Mouse (Mus musculus): ENCODE measurements around the gene Ambra1.
A peak's percentile ranks its signal among the peaks of the same experiment; 100 is the strongest.

The Ambra1 gene

DNA sequence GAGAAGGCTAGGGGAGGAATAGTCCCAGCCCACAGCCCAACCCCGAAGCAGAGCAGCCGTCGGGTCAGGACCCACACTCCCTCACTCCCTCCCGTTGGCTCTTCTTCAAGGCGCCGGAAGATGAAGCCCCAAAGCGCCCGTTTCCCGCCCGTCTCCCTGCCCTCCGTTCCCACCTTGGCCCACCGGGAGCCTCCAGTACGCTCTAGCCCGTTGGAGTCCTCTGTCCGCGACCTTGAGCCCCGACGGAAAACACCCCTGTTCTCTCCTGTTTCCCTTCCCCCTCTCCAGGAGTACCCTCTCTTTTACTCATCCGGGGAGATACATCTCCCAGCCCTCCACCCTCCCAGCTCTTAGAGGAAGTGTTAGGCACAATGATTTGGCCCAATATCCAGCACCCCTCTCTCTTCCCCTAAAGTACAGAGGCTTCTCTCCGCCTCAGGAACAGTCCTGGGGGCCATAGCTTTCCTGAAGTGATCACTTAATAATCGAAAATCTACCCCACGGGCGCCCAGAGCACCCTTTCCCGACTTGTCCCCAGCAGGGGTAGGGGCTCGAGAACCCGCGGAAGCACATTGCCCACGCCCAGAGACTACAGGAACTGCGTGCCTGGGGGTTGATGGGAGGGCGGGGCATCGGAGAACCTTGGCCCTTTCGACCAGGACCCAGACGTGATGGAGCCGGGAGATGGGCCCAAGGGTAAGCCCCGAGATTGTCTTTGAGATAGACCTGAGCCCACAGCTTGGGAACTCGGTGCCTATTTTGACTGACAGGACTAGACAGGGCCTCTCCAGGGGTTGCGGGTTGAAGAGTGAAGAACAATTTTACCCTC is 192.9 kb downstream of the Ambra1 start:
- DNase-seq: no peak

DNA sequence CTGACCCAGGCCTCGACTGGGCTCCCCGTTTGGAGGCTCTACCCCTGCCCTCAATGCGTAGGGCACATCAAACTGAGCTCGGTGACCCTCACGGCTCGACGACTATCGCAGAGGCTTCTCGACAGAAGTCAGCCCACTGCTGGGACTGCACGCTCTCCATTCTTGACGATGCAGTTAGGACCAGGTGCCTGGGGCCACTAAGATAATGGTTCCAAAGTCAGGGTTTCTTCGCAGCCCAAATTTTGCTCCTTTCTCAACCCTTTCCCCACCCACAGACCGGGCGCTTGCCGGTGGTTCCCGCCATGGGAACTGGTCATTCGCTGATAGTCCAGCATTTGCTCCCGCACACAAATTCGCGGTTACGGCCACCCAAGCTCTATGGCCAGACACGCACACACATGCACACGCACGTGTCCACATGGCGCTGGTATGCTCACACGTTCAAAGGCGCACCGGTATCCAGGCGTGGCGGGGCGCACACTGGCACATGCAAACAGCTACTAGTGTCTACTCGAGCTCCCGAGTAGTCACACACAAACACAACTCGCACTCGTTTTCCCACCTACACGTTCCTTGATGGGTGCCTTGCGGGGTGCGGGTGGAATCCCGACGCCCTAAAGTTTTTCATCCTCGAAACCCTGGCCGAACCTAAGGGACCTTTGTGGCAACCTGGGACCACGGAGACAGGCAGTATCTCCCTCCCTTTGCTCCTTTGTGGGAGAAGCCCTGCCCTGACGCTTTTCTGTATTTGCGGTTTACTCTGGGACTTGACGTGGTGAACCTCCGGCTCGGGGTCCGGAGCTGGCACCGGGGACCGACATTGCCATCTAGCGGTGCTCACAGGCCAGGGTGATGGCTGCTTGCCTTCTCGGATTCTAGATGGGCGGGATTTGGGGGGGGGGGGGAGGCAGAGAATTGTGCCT is 193.7 kb downstream of the Ambra1 start:
- DNase-seq: peak; percentile 77

DNA sequence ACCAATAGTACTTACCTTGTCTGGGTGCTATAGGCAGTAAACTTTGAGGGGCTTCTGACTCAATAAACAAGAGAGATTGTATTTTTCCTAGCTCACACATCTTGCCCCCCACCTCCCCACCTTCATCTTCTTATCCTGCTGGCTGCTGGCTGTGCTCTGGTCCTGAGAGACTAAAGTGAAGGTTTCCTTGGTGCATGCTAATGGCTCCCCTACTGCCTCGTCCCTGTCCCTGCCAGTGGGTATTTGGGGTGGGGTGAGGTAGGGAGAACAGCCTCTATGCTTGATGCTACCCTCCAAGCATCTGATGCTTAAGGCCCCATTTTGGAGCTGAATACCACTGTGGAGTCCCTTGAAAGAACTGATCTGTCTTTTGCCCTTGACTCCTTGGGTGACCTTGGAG is 194.8 kb downstream of the Ambra1 start:
- DNase-seq: no peak

DNA sequence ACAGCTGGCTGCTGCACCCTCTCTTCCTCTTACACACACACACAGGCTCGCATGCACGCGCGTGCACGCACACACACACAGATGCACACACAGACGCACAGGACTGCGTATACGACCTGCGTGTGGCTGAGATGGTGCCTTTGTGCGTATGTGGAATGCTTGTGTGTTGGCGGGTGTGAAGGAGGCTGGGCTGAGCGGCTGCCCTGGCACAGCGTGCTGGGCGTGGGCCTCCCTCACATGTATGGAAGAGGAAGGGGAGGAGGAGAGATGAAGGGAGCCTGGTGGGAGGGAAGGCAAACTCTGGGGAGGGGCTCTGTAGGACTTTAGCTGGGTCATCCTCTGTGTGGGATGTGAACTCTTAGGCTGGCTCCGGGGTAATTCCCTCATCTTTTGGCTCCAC is 195.5 kb downstream of the Ambra1 start:
- DNase-seq: no peak

DNA sequence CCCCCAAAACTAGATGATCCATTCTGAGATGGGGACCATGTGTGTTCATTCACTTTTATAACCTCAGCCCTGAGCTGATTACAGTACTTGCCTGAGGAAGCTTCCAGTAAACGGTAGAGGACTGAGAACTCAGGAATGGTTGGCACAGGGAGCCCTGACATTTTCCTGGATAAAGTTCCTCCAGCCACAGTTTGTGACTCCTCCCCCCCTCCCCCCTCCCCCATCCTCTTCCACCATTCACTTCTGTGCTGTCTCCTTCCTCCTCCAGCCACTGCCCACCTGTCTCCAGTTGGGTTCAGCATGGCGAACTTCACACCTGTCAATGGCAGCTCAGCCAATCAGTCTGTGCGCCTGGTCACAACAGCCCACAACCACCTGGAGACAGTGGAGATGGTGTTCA is 197.0 kb downstream of the Ambra1 start, which contains the start of gene Chrm4:
Gene Chrm4, plus strand, starts transcription at position 301 of the 400 bp plus-strand sequence.
- DNase-seq: no peak

DNA sequence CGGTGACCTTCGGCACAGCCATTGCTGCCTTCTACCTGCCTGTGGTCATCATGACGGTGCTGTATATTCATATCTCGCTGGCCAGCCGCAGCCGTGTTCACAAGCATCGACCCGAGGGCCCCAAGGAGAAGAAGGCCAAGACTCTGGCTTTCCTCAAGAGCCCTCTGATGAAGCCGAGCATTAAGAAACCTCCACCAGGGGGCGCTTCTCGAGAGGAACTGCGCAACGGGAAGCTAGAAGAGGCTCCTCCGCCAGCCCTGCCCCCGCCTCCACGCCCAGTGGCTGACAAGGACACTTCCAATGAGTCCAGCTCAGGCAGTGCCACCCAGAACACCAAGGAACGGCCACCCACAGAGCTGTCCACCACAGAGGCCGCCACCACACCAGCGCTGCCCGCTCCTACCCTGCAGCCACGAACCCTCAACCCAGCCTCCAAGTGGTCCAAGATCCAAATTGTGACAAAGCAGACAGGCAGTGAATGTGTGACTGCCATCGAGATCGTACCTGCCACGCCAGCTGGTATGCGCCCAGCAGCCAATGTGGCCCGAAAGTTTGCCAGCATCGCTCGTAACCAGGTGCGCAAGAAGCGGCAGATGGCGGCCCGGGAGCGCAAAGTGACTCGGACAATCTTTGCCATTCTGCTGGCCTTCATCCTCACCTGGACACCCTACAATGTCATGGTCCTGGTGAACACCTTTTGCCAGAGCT is 198.0 kb downstream of the Ambra1 start:
- DNase-seq: peak; percentile 91

DNA sequence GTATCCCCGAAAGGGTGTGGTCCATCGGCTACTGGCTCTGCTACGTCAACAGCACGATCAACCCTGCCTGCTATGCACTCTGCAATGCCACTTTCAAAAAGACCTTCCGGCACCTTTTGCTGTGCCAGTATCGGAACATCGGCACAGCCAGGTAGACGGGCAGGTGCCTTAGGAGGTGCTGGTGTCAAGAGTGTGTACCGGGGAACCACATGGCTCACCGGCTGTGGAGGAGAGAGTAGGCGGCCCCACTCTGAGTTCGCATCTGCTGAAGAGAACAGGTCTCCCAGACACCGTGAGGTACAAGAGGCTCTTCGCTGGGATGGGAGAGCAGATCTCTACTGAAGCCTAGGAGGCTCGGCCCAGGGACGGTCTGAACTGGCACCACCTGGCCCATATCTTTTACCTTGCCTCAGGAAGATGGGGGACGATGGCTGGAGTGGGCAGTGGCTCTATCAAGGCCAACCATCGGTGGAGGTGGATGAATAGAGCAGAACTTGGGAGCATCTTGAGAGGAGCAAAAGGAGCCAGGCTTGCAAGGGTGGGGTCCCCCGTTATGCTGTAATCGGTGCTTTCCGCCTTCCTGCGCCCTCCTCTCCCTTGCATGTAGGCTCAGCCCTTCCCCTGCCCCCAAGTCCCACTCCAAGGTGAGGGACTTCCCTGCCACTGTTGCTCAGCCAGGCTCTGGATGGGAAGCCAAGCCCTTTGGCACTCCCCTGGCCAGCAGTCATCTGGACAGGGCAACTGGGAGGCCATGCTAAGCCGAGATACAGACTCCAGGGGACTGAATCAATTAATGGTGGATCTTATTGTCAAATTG is 198.8 kb downstream of the Ambra1 start:
- no peak for DNase-seq

DNA sequence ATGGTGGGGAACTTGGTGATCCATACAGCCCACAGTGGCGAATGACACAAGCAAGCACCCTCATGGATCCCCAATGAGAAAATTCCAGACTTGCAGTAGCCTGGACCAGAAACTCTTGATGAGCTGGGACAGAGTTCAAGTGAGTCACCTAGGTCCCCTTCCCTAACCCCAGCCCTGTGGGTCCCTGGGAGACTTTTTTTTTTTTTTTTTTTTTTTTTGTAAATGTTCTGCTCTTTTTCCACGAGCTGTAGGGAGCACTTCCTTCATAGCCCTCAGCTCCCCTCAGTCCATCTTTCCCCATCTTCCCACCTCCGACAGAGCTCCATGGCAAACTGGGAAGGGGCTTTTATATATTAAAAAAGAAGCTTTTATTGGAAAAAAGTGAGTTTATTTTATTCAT is 199.5 kb downstream of the Ambra1 start:
- no peak for DNase-seq

DNA sequence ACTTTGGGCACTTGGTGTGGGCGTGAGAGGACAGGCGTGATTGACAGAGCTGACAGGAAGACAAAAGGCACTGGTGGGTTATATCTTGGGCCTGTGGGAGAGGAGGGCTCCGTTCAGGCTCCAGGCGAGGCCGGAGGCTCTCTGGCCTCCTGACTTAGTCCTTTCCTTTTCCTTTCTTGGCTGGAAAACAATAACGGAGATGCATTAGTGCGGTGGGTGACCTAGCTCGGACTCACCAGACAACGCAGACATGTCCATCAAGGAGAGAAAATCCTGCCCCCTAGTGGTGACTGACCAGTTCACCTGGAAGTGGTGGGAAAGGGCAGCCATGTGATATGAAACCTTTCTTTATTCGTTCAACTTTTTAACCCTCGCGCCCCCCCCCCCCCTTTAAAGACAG is 200.0 kb downstream of the Ambra1 start:
- no peak for DNase-seq

DNA sequence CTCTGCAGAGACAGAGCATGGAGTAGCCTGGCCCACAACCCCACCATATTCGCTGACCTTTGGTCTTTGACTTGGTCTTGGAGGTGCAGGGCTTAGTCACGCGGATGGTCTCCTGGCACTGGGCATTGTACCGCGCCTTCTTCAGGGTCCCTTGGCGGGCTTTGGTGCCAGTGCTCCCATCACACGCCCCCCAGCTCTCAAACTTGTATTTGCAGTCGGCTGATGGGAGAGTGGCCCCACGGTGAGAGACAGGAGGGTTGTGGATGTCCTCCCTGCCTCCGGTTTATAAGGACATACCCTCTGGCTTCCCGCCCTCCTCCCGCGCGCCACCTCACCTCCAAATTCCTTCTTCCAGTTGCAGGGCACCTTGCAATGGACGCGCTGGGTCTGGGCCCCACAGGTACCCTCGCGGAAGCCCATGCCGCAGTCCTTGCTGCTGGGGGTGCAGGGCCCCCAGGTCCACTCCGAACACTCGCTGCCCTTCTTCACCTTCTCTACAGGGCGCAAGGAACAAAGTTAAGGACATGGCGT is 200.9 kb downstream of the Ambra1 start:
- DNase-seq: no peak

DNA sequence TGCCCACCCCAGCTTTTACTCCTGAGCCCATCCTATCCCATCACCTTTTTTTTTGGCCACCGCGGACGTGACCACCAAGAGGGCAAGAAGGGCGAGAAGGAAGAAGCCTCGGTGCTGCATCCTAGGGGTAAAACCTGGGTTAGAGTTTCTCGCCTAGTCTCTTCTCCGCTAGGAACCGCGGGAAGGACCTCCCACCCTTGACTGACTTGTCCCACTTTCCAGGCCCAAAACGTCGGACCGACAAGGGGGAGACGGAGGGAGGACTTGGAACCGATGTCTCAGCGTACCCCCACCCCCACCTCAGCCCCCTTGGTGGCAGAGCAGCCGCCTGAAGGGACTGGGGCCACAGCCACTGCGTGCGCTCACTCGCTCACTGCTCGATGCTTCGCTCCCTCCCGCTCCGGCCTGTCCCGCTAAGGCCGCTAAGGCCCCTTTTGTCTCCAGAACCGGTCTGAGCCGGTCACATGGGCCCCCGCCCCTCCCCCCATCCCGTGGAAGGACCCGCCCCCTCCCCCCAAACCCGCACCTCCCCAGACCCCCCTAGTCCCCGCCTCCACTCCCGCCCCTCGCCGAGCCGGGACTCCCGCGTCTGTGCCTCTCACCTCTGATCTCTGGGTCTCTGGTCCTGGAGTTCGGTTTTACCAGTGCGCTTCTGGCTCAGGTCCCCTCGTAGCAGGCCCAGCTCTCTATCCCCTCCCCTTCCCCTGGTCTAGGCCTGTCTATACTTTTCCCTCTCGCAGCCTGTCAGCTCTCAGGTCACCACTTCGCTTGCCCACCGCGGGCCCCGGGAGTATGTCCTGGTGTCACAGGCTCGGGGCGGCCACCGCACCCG is 201.6 kb downstream of the Ambra1 start:
- no peak for DNase-seq

DNA sequence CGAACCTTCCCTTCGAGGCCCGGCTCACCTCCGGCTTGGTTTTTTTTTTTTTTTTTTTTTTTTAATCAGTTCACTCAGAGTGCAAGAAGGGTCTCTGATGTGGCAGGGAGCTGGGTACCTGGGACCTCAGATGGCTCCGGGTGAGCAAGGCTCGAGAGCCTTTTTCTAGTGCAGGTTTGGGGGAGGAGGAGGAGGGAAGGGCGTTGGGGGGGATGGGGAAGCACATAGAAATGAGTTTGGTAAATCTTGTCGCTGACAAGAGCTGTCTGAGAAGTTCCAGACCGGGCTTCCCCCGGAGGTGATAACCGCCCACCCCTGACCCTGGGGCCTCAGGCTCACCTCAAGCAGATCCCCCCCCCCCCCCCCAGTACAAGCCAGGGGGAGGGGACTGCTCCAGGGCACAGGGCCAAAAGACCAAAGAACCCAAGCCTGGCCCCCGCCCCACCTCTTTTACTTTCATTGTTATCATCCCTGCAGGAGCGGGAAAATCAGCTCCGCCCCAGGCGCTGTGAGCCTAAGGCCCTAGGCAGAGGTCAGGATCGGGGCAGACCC is 202.3 kb downstream of the Ambra1 start, which contains the start of gene Mdk:
Gene Mdk, minus strand, starts transcription at position 138 of the 552 bp plus-strand sequence.
- DNase-seq: no peak

DNA sequence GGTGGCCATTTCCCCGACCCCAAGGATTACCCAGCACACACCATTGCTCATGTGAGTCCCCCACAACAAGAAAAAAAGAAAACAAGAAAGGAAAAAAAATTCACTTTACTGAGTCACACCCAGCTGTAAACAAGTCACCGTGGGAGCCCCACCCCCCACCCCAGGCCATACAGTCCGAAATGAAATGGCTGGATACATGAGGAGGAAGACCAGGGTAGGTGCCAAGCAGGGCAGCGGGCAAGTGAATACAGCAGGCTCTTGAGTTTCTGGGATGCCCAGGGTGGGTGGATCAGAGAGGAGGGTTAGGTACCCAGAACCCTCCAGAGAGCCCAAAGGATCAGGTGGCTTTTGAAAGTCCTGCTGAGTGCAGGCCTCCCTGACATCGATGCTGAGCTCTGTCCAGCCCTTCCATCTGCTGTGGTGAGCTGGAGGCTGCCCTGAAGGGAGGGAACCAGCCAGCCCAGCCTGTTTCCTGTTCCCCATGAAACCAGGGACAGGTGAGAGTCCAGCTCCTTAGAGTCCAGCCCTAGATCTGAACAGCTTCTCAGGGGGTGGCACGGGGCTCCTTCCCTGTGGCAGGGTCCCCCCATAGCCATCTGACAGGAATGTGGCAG is 202.9 kb downstream of the Ambra1 start:
- no peak for DNase-seq

DNA sequence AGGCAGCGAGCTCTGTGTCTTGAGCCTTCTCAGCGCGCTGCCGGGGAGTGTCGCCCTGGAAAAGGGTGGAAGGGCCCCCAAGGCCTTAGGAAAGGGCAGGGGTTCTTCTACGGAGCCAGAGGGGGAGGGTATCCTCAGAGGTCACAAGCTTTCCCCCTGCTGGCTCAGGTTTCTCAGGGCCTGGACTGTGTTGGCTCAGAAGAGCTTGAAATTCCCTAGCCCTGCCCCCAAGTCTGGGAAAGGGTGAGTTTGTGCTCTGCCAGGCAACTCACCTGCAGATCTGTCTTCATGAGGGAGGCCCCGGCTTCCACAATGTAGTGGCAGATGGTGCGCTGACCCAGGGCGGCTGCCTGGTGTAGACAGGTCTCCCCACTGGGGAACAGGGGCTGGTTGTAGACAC is 203.5 kb downstream of the Ambra1 start:
- no peak for DNase-seq

DNA sequence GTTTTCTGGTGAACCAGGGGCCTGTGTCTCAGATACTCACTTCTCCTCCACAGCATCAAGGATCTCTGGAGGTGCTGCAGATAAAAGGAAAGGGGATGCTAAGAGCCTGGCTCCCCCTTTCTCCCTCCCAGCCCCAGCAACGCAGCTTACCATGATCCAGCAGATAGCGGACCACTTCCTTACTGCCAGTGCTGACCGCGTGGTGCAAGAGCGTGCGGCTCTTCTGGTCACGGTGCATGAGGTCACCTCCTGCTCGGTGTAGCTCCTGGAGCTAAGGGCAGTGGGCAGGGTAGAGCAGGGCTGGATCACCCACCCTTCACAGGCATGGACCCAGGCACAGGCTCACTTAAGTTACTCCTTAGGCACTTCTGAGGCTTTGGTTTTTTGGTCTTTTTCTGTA is 204.1 kb downstream of the Ambra1 start:
- DNase-seq: no peak

DNA sequence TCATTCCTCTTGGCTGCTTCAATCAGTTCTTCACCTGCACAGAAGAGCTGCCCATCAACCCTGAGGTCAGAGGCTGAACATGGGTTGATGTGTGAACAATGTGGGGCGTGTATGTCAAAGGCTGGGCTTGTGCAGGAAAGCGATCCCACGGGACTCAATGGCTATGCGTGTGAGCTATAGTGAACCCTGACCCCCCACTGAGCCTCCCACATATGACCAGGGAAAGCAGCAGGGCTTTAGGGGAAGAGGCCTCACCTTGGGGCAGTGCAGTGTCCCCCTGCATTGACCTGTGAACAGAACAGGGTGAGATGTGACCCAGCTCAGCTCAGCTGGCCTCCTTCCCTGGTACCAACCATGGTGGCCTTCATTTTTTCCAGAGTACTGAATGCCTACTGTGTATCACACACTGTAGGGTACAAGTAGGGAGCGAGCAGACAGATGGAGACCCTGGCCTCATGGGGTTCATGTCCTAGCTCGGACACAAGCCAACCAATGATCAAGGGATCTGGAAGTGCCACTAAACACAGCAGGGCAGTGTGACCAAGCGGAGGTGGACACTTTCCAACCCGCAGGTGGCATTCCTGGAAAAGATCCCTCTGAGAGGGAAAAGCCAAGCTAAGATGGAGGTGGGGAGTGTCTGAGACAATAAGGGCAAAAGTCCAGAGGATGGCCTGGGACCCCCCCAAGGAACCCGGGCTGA is 205.0 kb downstream of the Ambra1 start:
- no peak for DNase-seq

DNA sequence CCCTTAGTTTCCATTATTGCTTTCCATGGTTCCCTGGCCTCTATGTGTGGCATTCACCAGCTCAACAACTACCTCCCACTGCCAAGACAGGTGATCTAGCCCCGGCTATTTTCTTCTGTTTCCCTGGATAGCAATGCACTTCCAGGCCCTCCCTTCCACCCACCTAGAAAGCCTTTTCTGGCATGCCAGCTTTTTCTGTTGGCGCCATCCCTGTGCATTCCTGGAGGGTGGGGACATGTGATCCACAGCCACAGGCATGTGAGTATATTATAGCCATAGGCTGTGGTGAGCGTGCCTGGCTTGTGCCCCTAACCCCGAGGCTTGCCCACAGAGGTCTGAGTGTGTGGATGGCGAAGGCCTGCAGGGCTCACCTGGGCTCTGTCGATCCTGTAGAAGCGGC is 206.2 kb downstream of the Ambra1 start:
- no peak for DNase-seq

DNA sequence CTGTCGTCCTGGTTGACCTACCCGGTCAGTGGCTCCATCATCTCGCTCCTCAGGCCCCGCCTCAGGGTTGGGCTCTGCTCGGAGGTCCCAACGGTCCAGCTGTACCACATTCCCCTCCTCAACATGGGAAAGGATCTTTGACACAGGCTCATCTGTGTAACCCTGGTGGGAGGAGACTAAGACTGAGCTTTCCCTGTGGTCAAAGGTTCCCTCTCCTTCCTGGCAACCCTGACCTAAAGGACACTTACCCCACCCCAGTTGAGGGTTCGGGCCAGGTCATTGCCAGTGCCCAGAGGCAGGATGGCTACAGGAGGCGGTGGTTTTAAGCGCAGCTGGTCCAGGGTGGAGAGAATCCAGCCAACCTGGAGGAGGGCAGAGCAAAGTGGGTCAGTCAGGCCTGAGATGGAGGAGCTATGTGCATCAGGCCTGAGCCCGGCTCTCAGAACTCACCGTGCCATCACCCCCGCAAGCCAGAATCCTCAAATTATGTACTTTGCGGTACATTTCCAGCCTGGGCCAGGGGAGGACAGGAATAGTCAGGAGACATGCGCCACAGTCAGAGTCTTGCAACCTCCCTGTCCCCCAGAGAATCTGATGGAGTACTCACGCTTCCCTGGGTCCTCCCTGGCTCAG is 209.5 kb downstream of the Ambra1 start:
- DNase-seq: no peak

DNA sequence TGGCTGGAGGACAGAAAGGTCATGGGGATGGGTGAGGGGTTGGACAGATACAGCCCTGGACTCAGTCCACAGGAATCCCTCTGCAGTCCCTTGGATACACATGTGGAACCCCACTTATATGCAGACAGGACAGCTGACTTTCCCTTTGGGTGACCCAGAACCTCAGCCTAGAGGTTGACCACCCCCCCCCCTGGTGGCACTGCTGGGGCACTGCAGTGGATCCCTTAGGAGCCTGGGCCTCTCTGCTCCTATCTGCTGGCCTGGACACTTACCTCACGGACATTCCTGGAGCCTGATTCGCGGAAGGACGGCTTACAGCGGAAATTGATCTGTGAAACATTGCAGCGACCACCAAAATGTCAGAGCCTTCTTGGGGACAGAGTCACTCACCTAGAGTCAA is 212.4 kb downstream of the Ambra1 start:
- DNase-seq: no peak

Data from right cerebral cortex, postnatal 14 days (tissue).